Mouse (Mus musculus) macrophage (primary cell): ENCODE results near the gene Pip4k2b. TPM values are rescaled to one million over a fixed set of nuclear protein-coding genes. Genes with fewer than 3 reads are reported as not detected.

Experiments
- H3K27ac ChIP-seq: fragments of 350-480 bp; formaldehyde crosslinking; 2 replicates; pipeline ENCODE4 v1.9.0; 2021
- H3K36me3 ChIP-seq: fragments of 350-480 bp; formaldehyde crosslinking; 2 replicates; pipeline ENCODE4 v1.9.0; 2021; ENCODE audit errors: inconsistent target
- H3K4me3 ChIP-seq: fragments of 350-480 bp; formaldehyde crosslinking; 2 replicates; pipeline ENCODE4 v1.9.0; 2021; ENCODE audit errors: inconsistent target
- H3K79me2 ChIP-seq: fragments of 350-480 bp; formaldehyde crosslinking; 2 replicates; pipeline ENCODE4 v1.9.0; 2021; ENCODE audit errors: inconsistent target
- WGBS: methylation state at CpG from one replicate; pipeline ENCODE4 v1.1.7; 2026; ENCODE audit warnings: inconsistent platforms; ENCODE audit not compliant: missing documents; 5-methylcytosine and 5-hydroxymethylcytosine counted together
- polyA plus RNA-seq: library from polyadenylated mRNA; stranded (reverse); fragments of 250-400 nt; gene quantifications from 3 replicates; pipeline ENCODE4 v1.2.4, GENCODE M21; 2018; ENCODE audit warnings: inconsistent platforms

Gene Pip4k2b
- polyA plus RNA-seq, 1 experiment from 2014 or later, result 25.7 TPM

- Histone ChIP-seq H3K4me3 (no peak overlapping the region), H3K36me3 (peaks cover 46% of the 10 kb centered on the region), H3K27ac (no peak overlapping the region), H3K79me2 (peaks cover 13% of the 10 kb centered on the region; the same call in 1 of the 2 replicates)
- WGBS, result 95% methylated on average over 7 of the region's 7 CpGs
Observed at GRCm38 (mm10) chr11:97666221-97666620, 78.3 kb downstream of the Pip4k2b start.

- 94% methylated on average over 13 of the region's 13 CpGs for WGBS
- Histone ChIP-seq H3K4me3 (no peak overlapping the region), H3K27ac (no peak overlapping the region), H3K36me3 (peaks cover 38% of the 10 kb centered on the region), H3K79me2 (peaks cover 13% of the 10 kb centered on the region; the same call in 1 of the 2 replicates)
Observed at GRCm38 (mm10) chr11:97665431-97665830, 79.1 kb downstream of the Pip4k2b start.

Other genes with a start within 250 kb of the Pip4k2b start
- gene 4933428G20Rik, start 244.4 kb downstream of the Pip4k2b start, polyA plus RNA-seq, result not detected in 3 replicates
- 0.03 to 0.07 TPM in 2 of 3 replicates, not detected in the other for gene Srcin1, start 168.5 kb downstream of the Pip4k2b start, polyA plus RNA-seq
- gene Epop, start 115.0 kb downstream of the Pip4k2b start, polyA plus RNA-seq, result 0.43 to 2.7 TPM (median 0.68 TPM) in 3 replicates
- 8.7 to 23.8 TPM (median 10.1 TPM) in 3 replicates for gene Mllt6, start 81.3 kb downstream of the Pip4k2b start, polyA plus RNA-seq
- 9.0 to 17.9 TPM (median 13.7 TPM) in 3 replicates for gene Cisd3, start 58.9 kb downstream of the Pip4k2b start, polyA plus RNA-seq
- 3.7 to 7.5 TPM (median 3.9 TPM) in 3 replicates for gene Pcgf2, start 44.2 kb downstream of the Pip4k2b start, polyA plus RNA-seq
- gene Psmb3, start 41.3 kb downstream of the Pip4k2b start, polyA plus RNA-seq, result 79.7 to 207 TPM (median 133 TPM) in 3 replicates
- gene Cwc25, start 21.9 kb upstream of the Pip4k2b start, polyA plus RNA-seq, result 16.4 to 22.4 TPM (median 16.9 TPM) in 3 replicates
- gene 1700001P01Rik, start 31.2 kb upstream of the Pip4k2b start, polyA plus RNA-seq, result not detected in 3 replicates
- 992 to 1,238 TPM (median 1,231 TPM) in 3 replicates for gene Rpl23, start 37.7 kb upstream of the Pip4k2b start, polyA plus RNA-seq
- 151 to 499 TPM (median 254 TPM) in 3 replicates for gene Lasp1, start 54.3 kb upstream of the Pip4k2b start, polyA plus RNA-seq
- gene B230217C12Rik, start 96.1 kb upstream of the Pip4k2b start, polyA plus RNA-seq, result 0.68 to 1.1 TPM (median 0.72 TPM) in 3 replicates
- 0.14 to 0.69 TPM (median 0.51 TPM) in 3 replicates for gene Fbxo47, start 139.4 kb upstream of the Pip4k2b start, polyA plus RNA-seq
- gene Plxdc1, start 241.7 kb upstream of the Pip4k2b start, polyA plus RNA-seq, result 13.4 to 21.7 TPM (median 14.8 TPM) in 3 replicates